Mouse (Mus musculus) olfactory bulb, adult 2 months (tissue): ENCODE measurements at regions not wholly inside any gene's neighbourhood (a gene's known extent, or its start where the extent isn't known, plus 50 kb on each side); places are given as distances from the start of the nearest gene placed in this dataset.

Experiments
- H3K27ac ChIP-seq: fragments of 200-500 bp; 2 replicates; pipeline ENCODE4 v1.5.1; 2012; ENCODE audit warnings: low read depth, low read length; ENCODE audit not compliant: insufficient read depth
- H3K4me1 ChIP-seq: fragments of 200-500 bp; 2 replicates; pipeline ENCODE4 v1.6.1; 2012; ENCODE audit warnings: low read length; ENCODE audit not compliant: control insufficient read depth, insufficient read depth
- H3K4me3 ChIP-seq: fragments of 200-500 bp; 2 replicates; pipeline ENCODE4 v1.5.1; 2012; ENCODE audit warnings: mild to moderate bottlenecking, low read depth, low read length, moderate library complexity; ENCODE audit not compliant: insufficient read depth
- CTCF ChIP-seq: fragments of 200-500 bp; IDR thresholded peaks from 2 replicates; pipeline ENCODE4 v1.5.1; 2012; ENCODE audit warnings: low read depth, mild to moderate bottlenecking, low read length, moderate library complexity; ENCODE audit not compliant: insufficient read depth
- POLR2A ChIP-seq: fragments of 200-500 bp; IDR thresholded peaks from 2 replicates; pipeline ENCODE4 v1.6.1; 2012; ENCODE audit warnings: mild to moderate bottlenecking, low read depth, low read length, moderate library complexity; ENCODE audit not compliant: insufficient read depth
- WGBS: fragments of 180-500 bp; shearing (Covaris S2); methylation state at CpG from one replicate; pipeline ENCODE4 v1.1.7; 2018; 5-methylcytosine and 5-hydroxymethylcytosine counted together

DNA sequence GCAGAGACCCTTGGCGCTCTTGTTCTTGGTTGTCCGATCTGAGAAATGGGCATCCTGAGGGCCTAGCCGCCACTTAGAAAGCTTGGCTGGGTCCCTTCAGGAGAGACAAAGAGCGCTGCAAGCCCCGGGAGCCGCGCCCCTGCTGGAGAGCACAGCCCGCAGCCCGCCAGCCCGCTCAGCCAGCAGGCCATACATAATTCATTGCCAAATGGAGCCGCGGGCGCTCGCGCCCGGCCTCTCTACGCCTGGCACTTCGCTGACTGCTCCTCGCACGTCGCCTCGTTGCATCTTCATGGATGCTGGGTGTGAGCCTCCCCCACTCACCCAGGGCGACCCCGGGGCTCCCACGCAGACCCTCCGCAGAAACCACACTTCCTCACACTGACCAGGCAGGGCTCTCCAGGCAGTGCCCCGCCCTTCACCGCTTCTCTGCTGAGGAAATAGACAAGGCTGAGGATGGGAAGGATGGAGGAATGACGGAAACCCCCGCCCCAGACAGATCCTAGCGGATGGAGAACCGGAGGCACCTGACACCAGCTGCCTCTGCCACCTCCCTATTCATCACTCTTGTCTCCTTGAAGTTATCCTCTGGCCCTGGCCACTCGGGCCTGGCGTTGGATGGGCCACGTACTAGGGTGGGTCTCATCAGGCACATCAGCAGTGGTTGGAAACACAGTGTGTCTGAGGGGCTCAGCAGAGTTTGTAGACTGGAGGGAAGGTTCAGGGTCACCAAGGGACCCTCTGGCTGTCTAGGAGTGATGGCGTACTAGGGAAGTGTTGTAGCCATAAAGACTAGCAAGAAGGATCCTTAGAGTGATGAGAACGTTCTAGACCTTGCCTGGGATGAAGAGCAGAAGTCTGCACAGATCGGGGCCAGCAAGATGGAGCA, 77.6 kb downstream of the 1700001O22Rik start:
- Histone ChIP-seq H3K27ac (no peak overlapping the region), H3K4me1 (peaks cover 52% of the 10 kb centered on the region), H3K4me3 (no peak overlapping the region)
- 36% methylated on average over 38 of the region's 38 CpGs for WGBS
- TF ChIP-seq CTCF (no peak), POLR2A (no peak)

DNA sequence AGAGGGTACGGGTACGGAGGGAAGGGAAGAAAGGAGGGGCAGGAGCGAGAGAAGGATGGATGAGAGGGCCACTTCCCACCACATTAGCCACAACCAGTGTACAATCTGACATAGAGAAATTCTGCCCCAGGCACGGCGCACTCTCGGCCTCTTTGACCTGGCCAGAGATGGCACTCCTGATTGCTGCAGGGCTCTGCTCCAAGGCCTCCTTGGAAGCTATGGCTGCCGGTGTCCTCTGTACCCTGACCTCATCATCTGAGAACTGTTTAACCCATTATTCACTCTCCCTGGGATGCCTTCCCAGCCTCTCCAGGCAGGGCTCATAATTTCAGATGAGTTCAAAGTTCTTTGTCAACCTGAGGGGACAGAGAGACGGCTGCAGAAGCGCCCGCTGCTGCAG, 78.3 kb downstream of the 1700001O22Rik start:
- no peak overlapping the region for H3K4me3 ChIP-seq
- TF ChIP-seq CTCF (no peak), POLR2A (no peak)
- H3K4me1 ChIP-seq: peaks cover 59% of the 10 kb centered on the region
- 68% methylated on average over 10 of the region's 10 CpGs for WGBS
- no peak overlapping the region for H3K27ac ChIP-seq

DNA sequence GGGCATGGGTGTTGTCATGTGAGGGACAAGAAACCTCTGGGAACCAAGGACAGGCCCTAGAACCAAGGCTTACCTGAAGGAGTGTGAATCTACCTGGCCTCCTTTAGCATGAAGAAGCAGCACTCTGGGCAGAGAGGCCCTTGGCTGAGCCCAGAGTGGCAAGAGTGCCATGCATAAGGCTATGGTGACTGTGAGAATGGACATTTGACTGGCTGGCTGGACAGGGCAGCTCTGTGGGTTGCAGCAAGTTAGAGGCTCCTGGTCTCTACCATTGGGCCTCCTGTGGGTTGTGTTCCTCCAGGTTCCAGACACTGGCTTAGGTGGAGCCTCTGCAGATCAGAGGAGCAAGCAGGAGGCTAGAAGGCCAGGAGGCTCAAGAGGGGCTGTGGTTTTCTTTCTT, 78.9 kb downstream of the 1700001O22Rik start:
- Histone ChIP-seq H3K4me1 (peaks cover 66% of the 10 kb centered on the region), H3K4me3 (no peak overlapping the region), H3K27ac (no peak overlapping the region; the same call in 1 of the 2 replicates)
- TF ChIP-seq CTCF (no peak), POLR2A (no peak)

DNA sequence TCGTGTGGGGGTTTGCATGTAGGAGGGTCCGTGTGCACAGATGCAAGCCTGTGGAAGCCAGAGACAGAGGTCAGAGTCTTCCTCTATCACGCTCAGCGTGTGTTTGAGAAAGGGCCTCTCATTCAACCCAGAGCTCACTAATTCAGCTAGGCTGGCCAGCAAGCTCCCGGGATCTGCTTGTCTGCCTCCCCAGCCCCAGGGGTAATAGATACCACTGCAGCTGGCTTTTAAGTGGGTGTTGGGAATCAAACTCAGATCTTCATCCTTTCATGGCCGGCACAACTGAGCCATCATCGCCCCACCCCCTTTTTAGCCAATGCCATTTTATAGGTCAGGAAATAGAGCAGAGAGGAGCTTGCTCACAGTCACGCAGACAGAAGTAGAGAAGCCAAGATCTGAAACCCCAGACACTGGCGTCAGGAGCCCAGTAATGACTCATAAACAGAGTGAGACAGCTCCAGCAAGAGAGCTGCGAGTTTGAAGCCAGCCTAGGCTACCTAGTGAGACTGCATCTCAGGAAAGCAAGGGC, 80.3 kb downstream of the 1700001O22Rik start:
- Histone ChIP-seq H3K27ac (peak overlapping the region; percentile 100), H3K4me1 (peaks cover 78% of the 10 kb centered on the region), H3K4me3 (no peak overlapping the region)
- TF ChIP-seq CTCF (no peak), POLR2A (no peak)
- 17% methylated on average over 10 of the region's 10 CpGs for WGBS

DNA sequence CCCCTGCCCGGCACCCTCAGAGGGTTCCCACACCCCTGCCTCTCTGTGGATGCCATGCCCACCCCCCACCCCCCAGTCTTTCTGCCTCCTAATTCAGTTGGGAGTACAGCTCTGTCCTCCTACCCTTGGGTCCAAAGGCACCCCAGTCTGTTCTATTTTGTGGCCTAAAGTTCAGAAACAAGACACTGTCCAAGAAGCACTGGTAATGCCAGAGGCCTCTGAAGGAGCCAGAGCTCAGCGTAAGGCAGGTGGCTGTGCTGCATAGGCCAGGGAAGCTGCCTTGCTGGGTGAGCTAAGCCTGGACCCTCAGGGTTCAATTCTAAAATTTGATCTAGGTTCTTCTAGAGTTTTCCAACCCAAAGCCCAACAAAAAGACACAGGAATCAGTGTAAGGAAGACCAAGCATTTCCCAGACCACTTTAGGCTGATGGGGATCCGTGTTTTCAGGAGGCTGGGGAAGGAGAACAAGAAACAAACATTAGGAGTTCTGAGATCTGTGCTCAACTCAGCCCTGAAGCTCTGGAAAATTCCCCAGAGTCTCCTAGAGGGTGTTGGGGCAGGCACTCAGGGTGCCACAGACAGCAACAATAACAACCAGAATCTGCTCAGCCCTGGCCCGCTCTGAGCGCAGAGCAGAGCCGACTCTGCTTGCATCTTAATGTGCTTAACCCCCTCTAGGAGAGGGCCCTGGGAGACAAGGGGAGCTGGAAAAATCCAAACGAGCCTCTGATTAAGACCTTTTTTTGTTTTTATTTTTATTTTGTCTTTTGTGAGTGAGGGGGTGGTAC, 81.0 kb downstream of the 1700001O22Rik start:
- Histone ChIP-seq H3K4me3 (no peak overlapping the region), H3K27ac (peak overlapping the region; percentile 100), H3K4me1 (peaks cover 84% of the 10 kb centered on the region)
- TF ChIP-seq POLR2A: no peak
- no peak for TF ChIP-seq CTCF
- WGBS: 22% methylated on average over 7 of the region's 7 CpGs

DNA sequence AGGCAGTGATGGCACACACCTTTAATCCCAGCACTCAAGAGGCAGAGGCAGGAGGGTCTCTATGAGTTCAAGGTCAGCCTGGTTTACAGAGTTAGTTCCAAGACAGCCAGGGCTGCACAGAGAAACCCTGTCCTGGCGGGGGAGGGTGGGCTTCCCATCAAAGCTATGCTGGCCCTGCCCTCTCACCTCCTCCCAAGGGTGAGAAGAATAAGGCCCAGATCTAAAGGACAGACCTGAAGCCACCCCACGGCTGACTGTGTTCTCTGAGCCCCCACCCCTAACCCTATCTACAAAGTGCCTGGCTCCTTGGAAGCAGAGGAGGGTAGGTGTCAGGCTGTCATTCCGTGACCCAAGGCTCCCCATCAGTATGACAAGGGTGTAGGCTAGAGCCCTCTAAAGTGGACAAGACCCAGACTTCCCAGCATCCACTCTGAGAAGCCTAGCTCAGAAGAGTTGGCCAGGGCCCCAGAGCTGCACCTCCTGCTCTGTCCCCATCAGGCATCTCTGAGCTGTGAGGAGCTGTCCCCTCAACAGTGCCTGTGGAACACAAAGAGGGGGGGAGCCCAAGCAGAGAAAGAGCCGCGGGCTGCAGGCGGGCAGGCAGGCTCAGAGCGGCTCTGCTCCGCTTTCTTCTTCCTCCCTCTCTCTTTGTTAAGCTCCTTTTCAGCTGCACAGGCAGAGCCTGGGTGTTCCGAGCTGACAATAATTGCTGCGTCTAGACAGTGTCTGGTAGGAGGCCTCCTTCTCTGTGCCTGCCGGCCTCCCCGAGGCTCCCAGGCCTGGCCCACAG, 81.8 kb downstream of the 1700001O22Rik start:
- Histone ChIP-seq H3K4me1 (peaks cover 92% of the 10 kb centered on the region), H3K27ac (peak overlapping the region; percentile 100), H3K4me3 (no peak overlapping the region)
- WGBS: 15% methylated on average over 12 of the region's 12 CpGs
- TF ChIP-seq POLR2A (no peak), CTCF (no peak)

DNA sequence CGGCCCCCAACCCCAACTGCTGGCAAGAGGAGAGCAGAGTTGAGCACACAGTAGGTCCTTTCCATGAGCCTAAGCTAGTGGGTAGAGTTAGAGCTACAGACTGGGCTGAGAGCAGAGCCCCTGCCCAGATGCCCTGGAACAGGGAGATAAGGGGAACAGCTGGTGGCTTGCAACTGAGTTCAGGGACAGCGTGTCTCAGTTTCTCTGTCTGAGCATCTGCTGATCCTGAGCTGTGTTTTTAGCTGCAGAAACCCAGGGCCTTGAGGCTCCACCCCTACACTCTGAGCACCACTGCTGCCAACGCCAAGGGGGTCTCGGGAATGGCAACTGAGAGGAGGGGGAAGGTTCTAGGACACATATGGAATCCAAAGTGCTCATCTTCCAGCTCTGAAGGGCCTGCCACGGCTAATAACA, 82.4 kb downstream of the 1700001O22Rik start:
- no peak for TF ChIP-seq CTCF
- no peak for TF ChIP-seq POLR2A
- peak overlapping the region; percentile 100 for H3K27ac ChIP-seq
- H3K4me3 ChIP-seq: no peak overlapping the region
- 33% methylated on average over 5 of the region's 5 CpGs for WGBS
- peaks cover 95% of the 10 kb centered on the region for H3K4me1 ChIP-seq

DNA sequence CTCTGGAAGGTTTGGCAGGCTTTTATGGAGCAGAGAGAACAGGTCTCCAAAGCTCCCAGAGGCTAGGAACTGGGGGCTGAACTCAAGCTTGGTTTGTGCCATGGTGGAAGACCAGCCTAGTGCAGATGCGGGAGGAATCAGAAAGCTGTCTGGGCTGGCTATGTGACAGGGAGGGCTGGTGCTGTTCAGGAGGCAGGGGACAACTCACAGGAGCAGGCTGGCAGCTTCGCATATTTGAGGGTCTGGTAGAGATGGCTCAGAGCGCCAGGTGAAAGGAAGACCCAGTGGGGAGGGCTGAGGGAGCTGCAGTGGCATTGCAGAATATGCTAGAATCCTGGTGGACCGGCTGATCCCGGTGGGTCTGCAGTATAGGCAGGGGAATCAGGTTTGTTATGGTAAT, 83.2 kb downstream of the 1700001O22Rik start:
- WGBS: 27% methylated on average over 5 of the region's 5 CpGs
- Histone ChIP-seq H3K4me1 (peaks cover 90% of the 10 kb centered on the region), H3K27ac (peak overlapping the region; percentile 100), H3K4me3 (no peak overlapping the region)
- TF ChIP-seq CTCF (no peak), POLR2A (0 out of 2 replicates have a peak, but pooled peaks have one; percentile 30)
